Mouse (Mus musculus) lung, adult 2 months (tissue): ENCODE measurements around the gene Gm10134. TPM values are rescaled to one million over a fixed set of nuclear protein-coding genes. Genes with fewer than 3 reads are reported as not detected.
"Not testable (repeated sequence)": the region's sequence is repeated elsewhere in the genome, so short reads cannot be mapped to it uniquely, and the experiment has no call there.

Experiments
- DNase-seq: peaks from one replicate; pipeline ENCODE4 v3.0.0; 2022
- H3K4me1 ChIP-seq: fragments of 200-500 bp; 2 replicates; pipeline ENCODE4 v1.6.1; 2011; ENCODE audit warnings: low read length; ENCODE audit not compliant: control insufficient read depth, insufficient read depth
- H3K4me3 ChIP-seq: fragments of 200-500 bp; replicated peaks from 2 replicates; pipeline ENCODE3; 2011; ENCODE audit warnings: low read depth, mild to moderate bottlenecking, control low read depth, low read length; ENCODE audit errors: extremely low read depth
- CTCF ChIP-seq: fragments of 200-500 bp; IDR thresholded peaks from 2 replicates; pipeline ENCODE4 v1.5.1; 2011; ENCODE audit warnings: mild to moderate bottlenecking, low read length, control low read depth; ENCODE audit not compliant: insufficient read depth
- POLR2A ChIP-seq: fragments of 200-500 bp; IDR thresholded peaks from 2 replicates; pipeline ENCODE4 v1.6.1; 2011; ENCODE audit warnings: low read depth, mild to moderate bottlenecking, control low read depth, low read length, borderline replicate concordance; ENCODE audit errors: extremely low read depth
- WGBS: fragments of 180-500 bp; shearing (Covaris S2); methylation state at CpG from one replicate; pipeline ENCODE4 v1.1.7; 2018; 5-methylcytosine and 5-hydroxymethylcytosine counted together
- polyA plus RNA-seq: library from polyadenylated mRNA; depleted of rRNA; stranded (reverse); fragments of >200 nt; gene quantifications from 2 replicates; pipeline ENCODE4 v1.2.3, GENCODE M21; 2012

The Gm10134 gene
- polyA plus RNA-seq, 1 experiment: 1.1 TPM

- H3K4me1 ChIP-seq: no peaks in the 10 kb centered on the region
These were observed 1.2 kb upstream of the Gm10134 start for GRCm38 (mm10) chr2:28504676-28505075.

GRCm38 (mm10) chr2:28506291-28506690, 396 bp downstream of the Gm10134 start:
- WGBS: 80% methylated on average over 6 of the region's 6 CpGs
- Histone ChIP-seq H3K4me3 (no peak overlapping the region), H3K4me1 (no peaks in the 10 kb centered on the region)
- no peak for DNase-seq
- TF ChIP-seq POLR2A: no peak
- TF ChIP-seq CTCF: no peak

More at GRCm38 (mm10) chr2:28504676-28505075, 1.2 kb upstream of the Gm10134 start:
- 87% methylated on average over 13 of the region's 13 CpGs for WGBS
- no peak for DNase-seq
- no peak overlapping the region for H3K4me3 ChIP-seq
- TF ChIP-seq CTCF: no peak

- H3K4me1 ChIP-seq, DNase-seq, H3K4me3 ChIP-seq: not testable (repeated sequence)
- WGBS: 56% methylated on average over 5 of the region's 5 CpGs
These were observed 5.7 kb downstream of the Gm10134 start for GRCm38 (mm10) chr2:28511600-28511999.

GRCm38 (mm10) chr2:28512798-28513401, 7.0 kb downstream of the Gm10134 start, which contains the start of gene Ralgds:
Gene Ralgds, plus strand, starts transcription at chr2:28513125.
- Histone ChIP-seq H3K4me3 (peak within 1 kb of the TSS; percentile 71), H3K4me1 (peaks cover 12% of the 10 kb centered on the region)
- no peak for DNase-seq
- WGBS: under 1% methylated on average over 66 of the region's 71 CpGs
- TF ChIP-seq POLR2A (no peak; the same call in 1 of the 2 replicates), CTCF (0 out of 2 replicates have a peak, but pooled peaks have one; percentile 22)

- TF ChIP-seq CTCF (no peak), POLR2A (peak; percentile 11; the same call in 1 of the 2 replicates)
These were observed 7.8 kb downstream of the Gm10134 start for GRCm38 (mm10) chr2:28513431-28514370.

GRCm38 (mm10) chr2:28514489-28514888, 8.6 kb downstream of the Gm10134 start:
- WGBS: 8% methylated on average over 5 of the region's 5 CpGs
- peak; percentile 83 for TF ChIP-seq CTCF
- TF ChIP-seq POLR2A: 0 out of 2 replicates have a peak, but pooled peaks have one; percentile 8
- H3K4me3 ChIP-seq: no peak overlapping the region
- H3K4me1 ChIP-seq: peaks cover 12% of the 10 kb centered on the region
- DNase-seq: peak; percentile 84

More at GRCm38 (mm10) chr2:28513431-28514370, 7.8 kb downstream of the Gm10134 start:
- Histone ChIP-seq H3K4me1 (peaks cover 12% of the 10 kb centered on the region), H3K4me3 (peak overlapping the region; percentile 71)
- WGBS: 4% methylated on average over 47 of the region's 47 CpGs
- DNase-seq: no peak

- DNase-seq: peak; percentile 82
- Histone ChIP-seq H3K4me1 (peaks cover 18% of the 10 kb centered on the region), H3K4me3 (no peak overlapping the region)
- TF ChIP-seq CTCF (peak; percentile 98), POLR2A (no peak)
- 28% methylated on average over 5 of the region's 5 CpGs for WGBS
These were observed 11.5 kb downstream of the Gm10134 start for GRCm38 (mm10) chr2:28517206-28517909.

- Histone ChIP-seq H3K4me3 (no peak overlapping the region), H3K4me1 (peaks cover 18% of the 10 kb centered on the region)
- no peak for DNase-seq
- WGBS: 68% methylated on average over 2 of the region's 2 CpGs
- TF ChIP-seq CTCF (no peak), POLR2A (no peak)
These were observed 12.3 kb downstream of the Gm10134 start for GRCm38 (mm10) chr2:28518231-28518630.

GRCm38 (mm10) chr2:28520581-28520980, 14.7 kb downstream of the Gm10134 start:
- no peak for DNase-seq
- peaks cover 33% of the 10 kb centered on the region for H3K4me1 ChIP-seq
- TF ChIP-seq CTCF: no peak
- no peak for TF ChIP-seq POLR2A
- no peak overlapping the region for H3K4me3 ChIP-seq
- 80% methylated on average over 5 of the region's 5 CpGs for WGBS
